Mouse (Mus musculus) T-helper 17 cell (primary cell): Measurements from ENCODE around the gene Cep97.
"Not testable (repeated sequence)": the region's sequence is repeated elsewhere in the genome, so short reads cannot be mapped to it uniquely, and the experiment has no call there.

Source experiments
- in situ Hi-C, 2 experiments: fragments of 300-600 bp; cut with MboI, MseI; formaldehyde crosslinking; loops; 1 replicate in 1 of 2; 2 replicates in 1 of 2; pipeline ENCODE4 v1.15.1; 2025; ENCODE audit warnings: high pct_unique_total_duplicates in 2 of 2

Gene Cep97

GRCm38 (mm10) chr16:55934453-55935037 is at the start of gene Cep97:
Cep97 (minus strand) TSS chr16:55934855.
- in situ Hi-C loops, result loop anchor here (5.0 to 25.0 kb wide), 2 partner anchors 37 to 778 kb away; partner anchors contain the start of genes Nxpe3 (in 2 of the 2) and Tfg (in 2 of the 2)

DNA sequence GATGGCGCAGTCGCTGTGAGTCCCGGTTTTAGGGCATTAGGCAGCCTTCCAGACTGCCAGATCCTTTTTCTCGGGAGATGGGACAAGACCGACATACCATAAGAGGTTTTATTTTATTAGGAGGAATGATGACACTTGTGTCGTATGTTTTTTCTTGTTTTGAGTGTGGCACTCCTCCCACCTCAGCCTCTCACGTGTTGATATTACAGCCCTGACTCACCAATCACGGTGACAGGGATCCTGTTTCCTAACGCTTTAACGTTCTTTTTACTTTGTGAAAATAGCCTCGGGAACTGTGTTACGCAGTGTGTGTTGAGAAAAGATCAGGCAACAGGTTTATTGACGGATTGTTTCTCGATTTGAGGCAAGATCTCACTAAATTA is 40.2 kb upstream of the Cep97 start:
- in situ Hi-C loops, result loop anchor here (5.0 kb wide), 1 partner anchor 52 kb away; the partner anchor contains the start of gene Pcnp (in 2 of the 2)

DNA sequence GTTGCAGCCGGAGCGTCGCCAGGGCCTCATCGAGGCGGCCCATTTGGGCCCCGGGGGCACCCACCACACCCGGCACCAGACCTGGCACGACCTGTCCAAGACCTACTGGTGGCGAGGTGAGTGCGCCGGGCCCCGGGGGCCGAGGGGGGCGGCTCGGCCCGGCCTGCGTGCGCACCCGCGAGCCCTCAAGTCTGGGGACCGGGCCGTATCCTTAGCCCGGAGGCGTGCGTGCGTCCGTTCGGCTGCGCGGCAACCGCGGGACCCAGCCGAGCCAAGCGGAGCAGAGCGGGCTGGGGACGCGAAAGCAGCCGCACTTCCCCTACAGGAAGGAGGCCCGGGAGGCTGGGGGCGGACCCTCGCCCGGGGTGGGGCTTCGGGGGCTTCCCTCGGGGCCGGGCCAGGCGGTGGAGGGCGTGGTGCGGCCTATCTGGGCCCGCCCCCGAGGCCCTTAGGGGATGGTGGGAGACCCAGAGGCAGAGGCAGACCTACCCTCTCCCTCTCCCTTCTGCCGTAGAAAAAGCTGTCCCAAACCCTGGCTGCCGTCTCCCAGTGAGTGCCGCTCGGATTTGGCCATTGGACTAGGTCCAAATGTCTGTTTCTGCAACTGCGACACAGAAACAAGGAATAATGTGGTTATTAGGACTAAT is 39.7 kb upstream of the Cep97 start:
- in situ Hi-C loops, result loop anchor here (5.0 kb wide), 1 partner anchor 53 kb away; the partner anchor contains the start of gene Pcnp (in 2 of the 2)

GRCm38 (mm10) chr16:55973431-55974255 is 39.0 kb upstream of the Cep97 start, which contains the start of gene Zbtb11:
Zbtb11 (plus strand) TSS chr16:55973883.
- in situ Hi-C loops, result loop anchor here (5.0 kb wide), 1 partner anchor 54 kb away; the partner anchor contains the start of gene Pcnp (in 2 of the 2)

DNA sequence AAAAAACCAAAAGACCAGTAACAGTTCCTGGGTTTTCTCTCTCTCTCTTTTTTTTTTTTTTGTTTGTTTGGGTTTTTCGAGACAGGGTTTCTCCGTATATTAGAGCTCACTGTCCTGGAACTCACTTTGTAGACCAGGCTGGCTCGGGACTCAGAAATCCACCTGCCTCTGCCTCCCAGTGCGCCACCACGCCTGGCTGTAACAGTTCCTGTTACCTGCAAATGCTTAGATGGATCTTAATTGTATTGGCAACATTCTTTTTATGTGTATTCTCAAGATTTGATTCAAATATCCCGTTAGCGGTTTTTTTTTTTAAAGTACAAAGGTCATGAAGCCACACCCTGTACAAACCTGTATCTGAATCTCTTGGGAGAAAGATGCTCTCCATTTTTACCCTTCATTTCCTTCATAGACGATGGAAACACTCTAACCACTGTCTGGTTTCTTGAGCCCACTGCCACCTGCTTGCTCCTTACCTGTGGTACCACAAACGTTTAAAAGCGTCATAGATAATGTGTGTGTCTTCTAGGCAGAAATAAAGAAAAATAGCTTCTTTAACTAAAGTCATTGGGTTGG is 38.1 kb upstream of the Cep97 start:
- in situ Hi-C loops, result loop anchor here (5.0 kb wide), 1 partner anchor 55 kb away; the partner anchor contains the start of gene Pcnp (in 2 of the 2)

- in situ Hi-C loops, result loop anchor here (5.0 kb wide), 1 partner anchor 55 kb away; the partner anchor contains the start of gene Pcnp (in 2 of the 2)
Measured at GRCm38 (mm10) chr16:55971735-55972615, 37.3 kb upstream of the Cep97 start.

- in situ Hi-C loops, result loop anchor here (5.0 kb wide), 1 partner anchor 57 kb away; the partner anchor contains the start of gene Pcnp (in 2 of the 2)
Measured at GRCm38 (mm10) chr16:55970416-55970815, 35.8 kb upstream of the Cep97 start.

GRCm38 (mm10) chr16:55969147-55969546 is 34.5 kb upstream of the Cep97 start:
- in situ Hi-C loops, result loop anchor here in 1 of 2 experiments (10.0 kb wide), 1 partner anchor 1576 kb away; no protein-coding TSS in a partner anchor

GRCm38 (mm10) chr16:55967221-55967620 is 32.6 kb upstream of the Cep97 start:
- in situ Hi-C loops, result loop anchor here in 1 of 2 experiments (10.0 kb wide), 1 partner anchor 1578 kb away; no protein-coding TSS in a partner anchor

DNA sequence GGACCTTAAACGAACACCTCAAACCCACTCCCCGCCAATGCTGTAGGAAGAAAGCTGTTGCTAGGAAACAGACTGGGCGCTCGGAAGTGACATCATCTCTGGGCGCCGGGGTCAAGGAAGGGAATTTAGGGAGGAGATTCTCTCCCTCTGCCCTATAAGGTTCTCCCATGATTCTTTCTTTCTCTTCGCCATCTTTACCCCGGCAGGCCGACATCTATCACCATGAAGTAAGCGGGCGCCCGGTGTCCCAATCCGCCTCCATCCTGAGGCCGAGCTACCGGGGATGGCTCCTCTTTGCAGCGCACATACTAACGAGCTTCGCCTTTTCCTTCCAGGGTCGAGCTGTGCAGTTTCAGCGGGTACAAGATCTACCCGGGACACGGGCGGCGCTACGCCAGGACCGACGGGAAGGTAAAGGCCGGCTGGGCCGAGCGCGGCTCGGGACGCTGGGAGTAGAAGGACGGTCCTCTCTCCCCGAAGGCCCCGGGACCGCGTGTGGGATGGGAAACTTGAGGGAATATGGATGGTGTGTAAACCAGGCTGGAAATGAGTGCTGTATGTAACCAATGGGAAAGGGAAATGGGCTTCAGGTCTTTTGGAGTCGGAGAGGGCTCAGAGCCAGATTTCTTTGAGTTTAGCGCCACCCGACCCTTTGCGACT is 31.7 kb upstream of the Cep97 start, which contains the start of gene Rpl24:
Rpl24 (plus strand) TSS at position 64 of the 660 bp plus-strand sequence.
- in situ Hi-C loops, result loop anchor here in 1 of 2 experiments (10.0 kb wide), 1 partner anchor 1578 kb away; no protein-coding TSS in a partner anchor

GRCm38 (mm10) chr16:55964126-55964949 is 29.7 kb upstream of the Cep97 start:
- in situ Hi-C loops, result loop anchor here in 1 of 2 experiments (10.0 kb wide), 1 partner anchor 1580 kb away; no protein-coding TSS in a partner anchor

DNA sequence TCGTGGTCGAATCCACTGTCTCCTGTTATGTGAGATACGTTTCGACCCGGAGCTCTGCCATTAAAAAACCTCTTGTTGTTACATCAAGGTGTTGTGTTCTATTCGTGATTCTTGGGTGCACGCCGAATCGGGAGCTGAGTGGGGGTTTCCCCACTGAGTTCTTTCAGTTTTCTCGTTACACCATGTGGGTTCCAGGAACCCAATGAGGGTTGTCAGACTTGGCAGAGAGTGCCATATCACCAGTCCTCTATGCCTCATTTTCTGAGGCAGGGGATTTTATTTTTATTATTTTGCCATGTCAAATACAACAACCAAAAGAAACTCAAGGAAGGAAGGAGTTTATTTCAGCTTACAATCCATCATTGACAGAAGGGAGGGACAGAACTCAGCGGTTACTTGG is 28.4 kb upstream of the Cep97 start:
- in situ Hi-C loops, result loop anchor here in 1 of 2 experiments (10.0 kb wide), 1 partner anchor 1582 kb away; no protein-coding TSS in a partner anchor

- in situ Hi-C loops, result not testable (repeated sequence)
Measured at GRCm38 (mm10) chr16:55954196-55954595, 19.5 kb upstream of the Cep97 start.

GRCm38 (mm10) chr16:55952771-55953170 is 18.1 kb upstream of the Cep97 start:
- in situ Hi-C loops, result no loop called here

GRCm38 (mm10) chr16:55951679-55952327 is 17.1 kb upstream of the Cep97 start:
- in situ Hi-C loops, result no loop called here

- in situ Hi-C loops, result no loop called here
Measured at GRCm38 (mm10) chr16:55950946-55951678, 16.5 kb upstream of the Cep97 start.

GRCm38 (mm10) chr16:55950462-55950861 is 15.8 kb upstream of the Cep97 start:
- in situ Hi-C loops, result no loop called here
